Comparison of ENCODE assay signal across 9 mouse cellular contexts in the genomic region with DNA sequence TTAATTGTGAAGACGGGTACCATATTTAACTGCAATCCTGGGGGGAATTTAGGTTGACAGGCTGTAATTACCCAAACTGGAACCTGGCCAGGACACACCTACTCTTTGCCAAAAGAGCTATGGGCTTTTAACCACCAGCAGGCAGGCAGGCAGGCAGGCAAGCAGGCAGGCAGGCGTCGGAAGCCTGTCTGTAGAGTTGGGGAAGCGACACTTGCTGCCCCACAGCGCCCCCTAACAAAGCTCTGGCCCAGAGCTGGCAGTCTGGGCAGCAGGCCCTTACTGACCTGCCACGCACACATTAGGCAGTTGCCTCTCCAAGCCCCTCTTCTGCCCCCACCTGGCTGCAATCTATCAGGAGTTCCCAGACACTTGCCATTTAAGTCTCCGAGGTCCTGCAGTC.
DNase-seq lines count a peak whose midpoint lies in the region; ATAC-seq and TF ChIP-seq lines count a peak whose summit lies in the region.
"Had no signal": no experiment of that assay in that cellular context is flagged by ENCODE, and none has a peak within 500 bp of the region (broad histone marks: within the 10 kb centered on the region; RNA-seq: fewer than 3 reads in every experiment).

No protein-coding gene starts in this region.

- TF ChIP-seq POLR2A in testis, adult 2 months (IDR thresholded peaks at IDR 0.05; ENCODE audit: control insufficient read depth, low read depth, low read length): no peak

- H3K9me3 ChIP-seq in embryonic facial prominence, embryonic 14.5 days (ENCODE audit: control insufficient read depth, low read length): no peaks in the 10 kb centered on the region
- H3K9me3 ChIP-seq in hindbrain, postnatal 0 days (ENCODE audit: low read length): no peaks in the 10 kb centered on the region
- H3K9me3 ChIP-seq in lung, postnatal 0 days (ENCODE audit: low read length): no peaks in the 10 kb centered on the region

- WGBS in embryonic facial prominence, embryonic 14.5 days: 25% methylated on average over 6 of the region's 7 CpGs
- WGBS in hindbrain, postnatal 0 days: 37% methylated on average over 7 of the region's 7 CpGs
- WGBS in lung, postnatal 0 days: 32% methylated on average over 7 of the region's 7 CpGs

- no peaks in the 10 kb centered on the region for H3K36me3 ChIP-seq in embryonic facial prominence, embryonic 14.5 days (ENCODE audit: control insufficient read depth, insufficient read depth, low read length)
- H3K36me3 ChIP-seq in hindbrain, postnatal 0 days (ENCODE audit: insufficient read depth, low read length): no peaks in the 10 kb centered on the region
- no peaks in the 10 kb centered on the region for H3K36me3 ChIP-seq in lung, postnatal 0 days (ENCODE audit: insufficient read depth, low read length)
- no peaks in the 10 kb centered on the region for H3K36me3 ChIP-seq in testis, adult 2 months (ENCODE audit: control insufficient read depth, insufficient read depth, low read length)

- peaks cover 7% of the 10 kb centered on the region; the same call in 1 of the 2 replicates for H3K27me3 ChIP-seq in embryonic facial prominence, embryonic 14.5 days (replicated peaks; ENCODE audit: control insufficient read depth, insufficient read depth, low read length)
- H3K27me3 ChIP-seq in hindbrain, postnatal 0 days (ENCODE audit: insufficient read depth, low read length): no peaks in the 10 kb centered on the region
- no peaks in the 10 kb centered on the region for H3K27me3 ChIP-seq in lung, postnatal 0 days (replicated peaks; ENCODE audit: insufficient read depth, low read length)
- H3K27me3 ChIP-seq in testis, adult 2 months (ENCODE audit: control insufficient read depth, insufficient read depth, low read length): no peaks in the 10 kb centered on the region

- TF ChIP-seq CTCF in hindbrain, postnatal 0 days (IDR thresholded peaks at IDR 0.05; ENCODE audit: low read depth): peak; percentile 67
- peak; percentile 68 for TF ChIP-seq CTCF in lung, postnatal 0 days (IDR thresholded peaks at IDR 0.05)
- TF ChIP-seq CTCF in testis, adult 2 months (IDR thresholded peaks at IDR 0.05; ENCODE audit: control insufficient read depth, insufficient read depth, insufficient replicate concordance, low read depth, low read length): peak; percentile 18; the same call in 1 of the 2 replicates

- no peak overlapping the region for H3K4me3 ChIP-seq in embryonic facial prominence, embryonic 14.5 days (ENCODE audit: low read depth, low read length)
- H3K4me3 ChIP-seq in hindbrain, postnatal 0 days (ENCODE audit: low read length): no peak overlapping the region
- H3K4me3 ChIP-seq in lung, postnatal 0 days (ENCODE audit: low read depth, low read length): no peak overlapping the region
- H3K4me3 ChIP-seq in testis, adult 2 months (ENCODE audit: control insufficient read depth, low read depth, low read length): no peak overlapping the region
- H3K4me3 ChIP-seq: megakaryocyte, embryonic 14.5 days had no signal

- H3K4me1 ChIP-seq in embryonic facial prominence, embryonic 14.5 days (ENCODE audit: control insufficient read depth, insufficient read depth, low read length): no peaks in the 10 kb centered on the region
- H3K4me1 ChIP-seq in hindbrain, postnatal 0 days (ENCODE audit: insufficient read depth, low read length): no peaks in the 10 kb centered on the region
- H3K4me1 ChIP-seq in lung, postnatal 0 days (ENCODE audit: insufficient read depth, low read depth, low read length): no peaks in the 10 kb centered on the region
- H3K4me1 ChIP-seq in testis, adult 2 months (ENCODE audit: control insufficient read depth, insufficient read depth, low read length): no peaks in the 10 kb centered on the region; the same call in 1 of the 2 replicates
- H3K4me1 ChIP-seq: megakaryocyte, embryonic 14.5 days had no signal

- no peak overlapping the region for H3K4me2 ChIP-seq in embryonic facial prominence, embryonic 14.5 days (ENCODE audit: low read depth, low read length)
- H3K4me2 ChIP-seq in hindbrain, postnatal 0 days (ENCODE audit: low read depth, low read length): no peak overlapping the region
- H3K4me2 ChIP-seq in lung, postnatal 0 days (replicated peaks; ENCODE audit: low read depth, low read length): no peak overlapping the region

- no peak overlapping the region for H3K27ac ChIP-seq in embryonic facial prominence, embryonic 14.5 days (replicated peaks; ENCODE audit: low read depth, low read length)
- no peak overlapping the region for H3K27ac ChIP-seq in hindbrain, postnatal 0 days
- H3K27ac ChIP-seq in lung, postnatal 0 days (ENCODE audit: low read length): no peak overlapping the region
- H3K27ac ChIP-seq in testis, adult 2 months (ENCODE audit: control insufficient read depth, insufficient read depth, low read depth, low read length): no peak overlapping the region

- ATAC-seq in embryonic facial prominence, embryonic 14.5 days (ENCODE audit: low read depth): peak; percentile 55; the same call in 1 of the 2 replicates
- ATAC-seq in hindbrain, postnatal 0 days: peak; percentile 74; the same call in 1 of the 2 replicates
- ATAC-seq in lung, postnatal 0 days: peak; percentile 66

- DNase-seq in adrenal gland, adult 2 months: peak; percentile 18
- no peak for DNase-seq in adrenal gland, postnatal 4 days (ENCODE audit: low spot score in 2 of 2)
- DNase-seq in right cerebral cortex, postnatal 14 days: peak; percentile 45
- DNase-seq in right cerebral cortex, adult 18-20 months: no peak
- peak; percentile 56 for DNase-seq in embryonic facial prominence, embryonic 14.5 days (ENCODE audit: low spot score)
- DNase-seq in hindbrain, postnatal 0 days (ENCODE audit: low spot score): peak; percentile 76
- peak; percentile 57 for DNase-seq in lung, postnatal 0 days (ENCODE audit: low spot score)

- no peak overlapping the region for H3K9ac ChIP-seq in embryonic facial prominence, embryonic 14.5 days (ENCODE audit: low read depth, low read length)
- no peak overlapping the region for H3K9ac ChIP-seq in hindbrain, postnatal 0 days (replicated peaks; ENCODE audit: low read length)
- H3K9ac ChIP-seq in lung, postnatal 0 days (replicated peaks; ENCODE audit: low read depth): no peak overlapping the region

- TF ChIP-seq EP300 in lung, postnatal 0 days (IDR thresholded peaks at IDR 0.05): no peak

Comparison
In these comparisons a context has a peak if more than half of its experiments do, and no peak if none do; other contexts are left out.
1. DNase-seq: peak in adrenal gland, adult 2 months (single experiment), right cerebral cortex, postnatal 14 days (single experiment), embryonic facial prominence, embryonic 14.5 days (single experiment), hindbrain, postnatal 0 days (single experiment) and lung, postnatal 0 days (single experiment); none in adrenal gland, postnatal 4 days (0 of 2) and right cerebral cortex, adult 18-20 months (single experiment).
2. CTCF ChIP-seq: peak in every context shown above with its lines; median percentile 68 in lung, postnatal 0 days; 67 in hindbrain, postnatal 0 days; 18 in testis, adult 2 months.
3. Peak in every context shown above with its lines, with median percentiles within 50 percentile points of each other: ATAC-seq.